Mouse (Mus musculus) Muller cell, postnatal 12 days (primary cell): ENCODE measurements around the gene B4galt3.
A peak's percentile ranks its signal among the peaks of the same experiment; 100 is the strongest.

Source experiments
- DNase-seq: peaks from one replicate; pipeline ENCODE4 v3.0.0-alpha.2; 2015; ENCODE audit errors: inconsistent ontology term

B4galt3 gene

DNA sequence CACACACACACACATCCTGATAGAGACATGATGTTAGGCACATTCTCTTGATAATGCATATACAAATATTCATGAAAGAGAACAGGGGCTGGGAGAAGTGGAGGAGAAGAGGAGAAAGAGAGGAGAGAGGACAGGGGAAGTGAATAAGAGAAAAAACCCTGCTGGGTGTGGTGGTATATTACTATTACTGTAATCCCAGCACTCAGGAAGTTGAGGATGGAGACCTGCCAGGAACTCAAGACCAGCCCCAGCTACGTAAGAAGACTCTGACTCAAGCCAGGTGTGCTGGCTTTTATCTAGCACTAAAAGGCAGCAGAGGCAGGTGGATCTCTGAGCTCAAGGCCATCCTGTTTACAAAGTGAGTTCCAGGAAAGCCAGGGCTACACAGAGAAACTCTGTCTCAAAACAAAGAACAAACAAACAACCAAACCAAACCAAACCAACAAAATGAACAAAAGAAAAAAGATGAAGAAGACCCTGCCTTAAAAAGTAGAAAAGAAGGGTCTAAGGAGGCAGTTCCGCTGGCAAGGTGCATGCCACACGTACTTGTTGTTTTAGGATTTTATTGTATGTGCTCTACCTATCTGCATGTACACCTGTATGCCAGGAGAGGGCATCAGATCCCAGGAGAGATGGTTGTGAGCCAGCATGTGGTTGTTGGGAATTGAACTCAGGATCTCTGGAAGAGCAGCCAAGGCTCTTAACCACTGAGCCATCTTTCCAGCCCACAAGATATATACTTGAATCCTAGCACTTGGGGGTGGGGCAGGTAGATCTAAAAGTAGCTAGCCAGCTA is 6.3 kb upstream of the B4galt3 start:
- no peak for DNase-seq

DNA sequence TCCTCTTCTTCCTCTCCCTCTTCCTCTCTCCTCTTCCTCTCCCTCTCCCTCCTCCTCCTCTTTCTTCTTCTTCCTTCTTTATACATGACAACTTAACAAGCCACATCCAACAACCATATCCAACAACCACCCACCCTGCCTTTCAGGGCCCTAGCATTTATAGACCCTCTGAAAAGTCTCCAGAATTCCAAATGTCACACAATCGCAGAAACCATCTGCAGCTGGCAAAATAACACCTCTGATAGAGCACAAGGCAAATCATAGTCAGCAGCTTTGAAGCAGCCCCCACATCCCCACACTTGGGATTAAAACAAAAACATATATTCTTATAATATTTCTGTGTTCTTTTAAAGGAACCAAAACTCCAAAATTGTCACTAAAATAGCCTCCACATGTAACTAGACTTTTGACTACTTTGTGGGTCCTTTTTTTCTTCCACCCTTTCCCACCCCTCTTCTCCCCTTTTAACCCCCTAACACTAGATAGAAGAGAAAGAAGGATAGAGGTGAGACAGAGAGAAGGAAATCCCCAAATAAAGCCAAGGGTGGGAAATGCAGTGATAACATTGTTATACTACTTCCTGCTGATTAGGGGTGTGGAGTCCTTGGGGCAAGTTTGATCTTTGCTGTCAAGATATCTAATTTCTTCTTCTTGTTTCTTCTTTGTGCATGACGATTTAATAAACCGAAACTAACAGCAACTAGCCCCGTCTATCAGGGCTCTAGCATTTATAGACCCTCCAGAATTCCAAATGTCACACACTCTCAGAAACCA is 4.0 kb upstream of the B4galt3 start:
- no peak for DNase-seq

DNA sequence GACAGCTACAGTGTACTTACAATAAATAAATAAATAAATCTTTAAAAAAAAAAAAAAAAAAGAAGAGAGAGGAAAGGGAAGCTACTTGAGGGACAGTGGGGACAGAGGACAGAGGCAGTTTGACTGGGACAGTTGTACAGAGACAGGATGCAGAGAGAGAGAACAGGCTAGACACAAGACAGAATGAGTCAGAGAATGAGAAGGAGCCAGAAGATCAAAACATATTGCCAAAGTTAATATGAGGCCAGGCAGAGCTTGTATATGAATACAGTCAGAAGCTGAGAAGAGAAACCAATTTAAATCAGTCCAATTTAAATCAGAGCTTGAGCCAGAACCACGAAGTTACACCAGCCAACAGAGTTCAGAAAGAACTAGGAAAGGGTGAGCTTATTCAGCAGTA is 1.8 kb upstream of the B4galt3 start:
- DNase-seq: no peak

DNA sequence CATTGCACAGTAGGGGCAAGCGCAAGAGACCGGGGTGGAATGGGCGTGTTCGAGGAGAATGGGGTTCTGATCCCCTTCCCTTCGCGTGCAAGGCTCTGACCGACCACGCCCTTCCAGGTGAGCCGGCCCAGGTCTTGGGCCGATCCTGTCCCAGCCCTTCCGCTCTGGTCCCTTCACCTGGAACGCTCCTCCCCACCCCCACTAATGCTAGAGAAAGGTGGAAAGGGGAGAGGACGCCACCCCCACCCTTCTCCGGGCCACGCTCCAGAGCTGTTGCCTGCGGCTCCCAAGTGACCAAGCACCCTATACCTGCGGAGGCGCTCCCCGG is 409 bp downstream of the B4galt3 start:
- peak; percentile 16 for DNase-seq

DNA sequence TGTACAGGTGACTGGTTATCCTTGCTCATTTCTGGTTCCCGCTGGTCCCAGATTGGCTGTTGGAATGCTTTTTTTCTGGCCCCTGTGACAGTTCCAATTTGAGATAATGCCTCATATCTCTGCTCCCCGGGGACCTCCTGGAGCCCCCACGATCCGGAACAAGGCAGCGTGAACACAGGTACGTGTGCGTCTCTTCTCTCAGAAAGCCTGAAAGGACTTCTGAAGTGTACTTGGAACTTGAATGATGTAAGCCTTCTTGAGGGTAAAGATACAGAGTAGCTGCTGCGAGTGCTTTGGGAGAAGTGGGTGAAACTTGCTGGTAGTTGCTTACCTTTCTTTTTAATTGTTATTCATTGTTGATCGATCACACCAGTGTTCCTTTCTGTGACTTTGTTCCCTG is 1.1 kb downstream of the B4galt3 start:
- no peak for DNase-seq

DNA sequence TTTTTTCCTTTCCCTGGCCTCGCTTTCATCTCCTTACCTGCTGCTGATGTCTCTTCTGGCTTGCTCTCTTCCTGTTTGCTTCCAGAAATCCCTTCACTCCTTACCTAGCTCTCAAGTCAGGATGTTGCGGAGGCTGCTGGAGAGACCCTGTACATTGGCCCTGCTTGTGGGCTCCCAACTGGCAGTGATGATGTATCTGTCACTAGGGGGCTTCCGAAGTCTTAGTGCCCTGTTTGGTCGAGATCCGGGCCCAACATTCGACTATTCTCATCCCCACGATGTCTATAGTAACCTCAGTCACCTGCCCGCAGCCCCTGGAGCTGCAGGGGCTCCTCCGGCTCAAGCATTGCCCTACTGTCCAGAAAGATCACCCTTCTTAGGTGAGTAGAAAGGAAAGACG is 1.5 kb downstream of the B4galt3 start:
- DNase-seq: no peak

DNA sequence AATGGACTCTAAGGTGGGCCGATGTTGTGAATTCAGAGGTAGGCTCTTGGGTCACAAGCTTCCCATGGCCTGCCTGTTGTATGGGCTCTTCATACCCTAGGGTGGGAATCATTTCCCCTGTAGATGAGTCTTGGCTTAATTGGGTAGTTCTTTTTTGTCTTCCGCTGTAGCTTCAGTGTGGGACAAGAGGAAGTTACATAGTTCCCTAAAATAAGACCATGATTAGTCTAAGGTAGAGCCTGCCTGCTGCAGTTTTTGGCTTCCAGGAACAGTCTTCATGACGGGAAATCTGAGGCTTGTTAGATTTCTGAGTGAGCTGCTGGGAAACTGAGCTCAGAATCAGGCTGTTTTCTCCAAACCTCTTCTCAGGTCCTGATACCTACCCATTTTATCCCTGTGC is 2.0 kb downstream of the B4galt3 start:
- DNase-seq: no peak

DNA sequence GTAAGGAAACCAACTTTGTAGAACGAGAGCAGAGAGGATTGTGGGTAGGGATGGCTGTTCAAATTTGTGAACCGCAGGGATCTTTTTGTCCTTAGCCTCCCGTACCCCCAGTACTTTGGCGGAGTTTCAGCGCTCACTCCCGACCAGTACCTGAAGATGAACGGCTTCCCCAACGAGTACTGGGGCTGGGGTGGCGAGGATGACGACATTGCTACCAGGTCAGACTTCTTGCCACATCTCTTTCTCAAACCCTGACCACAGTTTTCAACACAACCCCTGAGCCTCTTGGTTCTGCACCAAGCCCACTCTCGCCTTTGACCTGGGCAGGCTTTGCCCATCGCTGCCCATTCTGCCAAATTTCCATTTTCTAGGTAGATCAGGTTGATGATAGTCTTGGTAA is 4.0 kb downstream of the B4galt3 start:
- no peak for DNase-seq

DNA sequence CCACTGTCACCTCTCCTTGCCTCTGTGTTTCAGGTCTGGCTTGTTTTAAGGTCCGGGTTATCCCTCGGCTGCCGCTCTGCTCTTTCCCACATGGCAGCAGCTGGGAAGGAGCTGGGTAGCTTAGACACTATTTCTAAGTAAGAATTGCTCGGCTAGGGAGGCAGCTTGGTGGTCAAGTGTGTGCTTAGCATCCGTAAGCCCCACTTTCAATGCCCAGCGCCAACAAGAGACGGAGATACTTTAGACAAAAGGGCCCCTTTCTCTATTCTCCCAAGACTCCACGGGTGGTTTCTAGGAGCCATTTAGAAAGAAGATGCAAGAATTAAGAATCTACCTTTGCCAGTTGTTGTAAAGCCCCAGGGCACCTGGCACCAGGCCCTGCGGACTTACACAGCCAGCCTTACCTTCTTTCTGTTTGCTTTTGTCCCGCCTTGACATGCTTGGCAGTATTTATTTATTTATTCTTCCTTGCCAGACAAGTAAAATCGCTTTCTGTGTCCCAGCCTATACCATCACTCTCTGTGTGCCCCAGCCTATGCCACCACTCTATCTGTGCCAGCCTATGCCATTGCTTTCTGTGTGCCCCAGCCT is 5.1 kb downstream of the B4galt3 start:
- DNase-seq: no peak

DNA sequence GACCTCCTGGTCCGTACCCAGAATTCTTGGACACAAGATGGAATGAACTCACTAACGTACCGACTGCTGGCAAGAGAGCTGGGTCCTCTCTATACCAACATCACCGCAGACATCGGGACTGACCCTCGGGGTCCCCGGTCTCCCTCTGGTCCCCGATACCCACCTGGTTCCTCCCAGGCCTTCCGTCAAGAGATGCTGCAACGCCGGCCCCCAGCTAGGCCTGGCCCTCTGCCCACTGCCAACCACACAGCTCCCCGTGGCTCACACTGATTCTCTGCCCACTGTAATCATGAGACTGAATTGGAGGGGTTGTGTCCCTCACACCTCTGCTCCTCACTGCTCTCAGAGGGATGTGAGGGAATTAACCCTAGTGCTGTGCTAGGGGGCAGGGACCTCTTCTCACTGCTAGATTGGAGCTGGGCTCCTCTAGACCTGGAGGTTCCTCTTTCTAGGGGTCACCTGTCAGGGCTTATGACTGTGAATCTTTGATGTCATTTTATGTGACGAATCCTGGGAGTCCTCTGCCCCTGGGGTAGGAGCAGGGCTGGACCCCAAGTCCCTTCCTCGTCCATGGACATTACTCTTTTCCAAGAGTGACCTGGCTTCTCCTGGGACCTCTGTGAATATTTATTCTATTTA is 6.1 kb downstream of the B4galt3 start:
- no peak for DNase-seq

DNA sequence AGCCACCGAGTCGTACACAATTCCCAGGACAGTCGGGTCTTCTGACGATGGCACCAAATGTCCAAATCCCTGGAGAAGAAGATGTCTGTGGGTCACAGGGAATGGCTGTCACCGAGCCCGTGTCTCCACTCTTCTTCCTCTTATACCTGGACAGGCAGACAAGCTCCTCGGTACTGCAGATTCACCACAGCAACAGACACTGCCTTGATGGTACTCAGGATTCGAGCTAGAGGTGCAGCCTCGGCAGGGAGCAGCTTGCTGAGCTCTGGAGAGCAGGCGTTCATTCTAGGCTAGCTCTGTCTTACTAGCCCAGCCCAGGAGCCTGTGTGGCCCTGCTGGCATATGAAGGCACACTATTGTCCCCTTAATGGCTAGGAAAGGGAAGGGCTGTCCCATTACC is 7.6 kb downstream of the B4galt3 start:
- no peak for DNase-seq

DNA sequence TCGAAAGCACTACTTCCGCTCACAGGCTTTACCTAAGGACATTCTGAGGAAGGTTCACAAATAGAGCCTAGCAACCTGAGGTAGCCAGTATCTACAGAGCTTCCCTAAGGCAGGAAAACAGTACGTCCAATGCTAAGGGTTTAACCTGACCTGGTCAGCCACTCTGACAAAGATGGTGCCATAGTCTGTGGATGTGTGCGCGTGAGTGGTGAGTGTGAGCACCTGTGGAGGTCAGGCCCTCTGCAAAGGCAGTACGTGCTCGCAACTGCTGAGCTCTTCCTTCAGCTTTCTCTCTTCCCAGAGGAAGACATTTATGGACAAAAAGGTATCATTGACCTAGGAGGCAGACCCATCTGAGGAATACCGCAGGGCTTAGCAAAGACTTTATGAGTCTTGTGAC is 8.3 kb downstream of the B4galt3 start:
- no peak for DNase-seq

DNA sequence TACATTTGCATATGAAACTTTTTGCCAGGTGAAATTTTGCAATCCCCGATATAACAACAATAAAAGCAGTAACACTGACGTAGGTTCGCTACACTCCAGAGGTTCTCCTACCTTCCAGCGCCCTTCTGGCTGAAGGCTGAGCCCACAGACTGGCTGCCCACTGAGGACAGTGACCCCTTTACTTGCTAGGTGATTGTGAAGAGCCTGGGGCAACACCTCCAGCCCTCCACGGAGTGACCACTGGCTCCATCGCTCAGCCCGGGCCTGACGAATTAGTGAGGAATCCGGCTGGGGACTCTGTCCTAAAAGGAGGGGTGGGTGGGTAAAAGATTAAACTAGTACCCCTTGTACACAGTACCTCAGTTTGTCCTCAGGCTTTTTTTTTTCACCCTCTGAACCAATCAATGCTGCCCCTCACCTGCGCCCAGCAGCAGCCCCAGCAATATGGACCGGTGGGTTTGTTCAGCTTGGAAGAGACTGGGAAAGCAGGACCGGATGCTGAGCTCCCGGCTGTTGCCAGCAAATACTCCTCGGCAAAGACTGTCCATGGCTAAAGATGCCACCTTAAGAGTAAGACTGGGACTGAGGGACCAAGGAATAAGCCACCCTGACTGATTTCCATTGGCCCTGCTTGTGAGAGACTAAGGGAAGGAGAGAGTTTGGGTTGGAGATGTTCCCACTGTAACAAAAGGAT is 9.0 kb downstream of the B4galt3 start:
- DNase-seq: no peak

DNA sequence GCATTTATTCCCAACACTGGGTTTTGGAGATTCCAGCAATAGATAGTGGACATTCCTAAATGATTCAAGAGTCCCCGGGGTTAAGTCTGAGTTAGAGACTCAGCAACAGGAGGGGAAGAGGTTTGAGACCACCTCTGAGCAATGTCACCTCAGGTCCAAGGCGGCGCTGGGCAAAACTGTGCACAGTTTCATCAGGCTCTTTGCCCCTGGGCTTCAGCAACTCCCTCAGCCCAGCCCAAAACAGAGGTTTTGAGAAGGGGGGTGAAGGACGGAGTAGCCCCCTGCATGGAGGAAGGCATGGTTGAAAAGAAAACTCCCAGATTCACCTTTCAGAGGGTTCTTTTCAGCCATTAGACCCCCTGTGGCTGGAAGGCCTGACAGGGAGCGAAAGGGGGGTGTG is 9.6 kb downstream of the B4galt3 start:
- DNase-seq: no peak

DNA sequence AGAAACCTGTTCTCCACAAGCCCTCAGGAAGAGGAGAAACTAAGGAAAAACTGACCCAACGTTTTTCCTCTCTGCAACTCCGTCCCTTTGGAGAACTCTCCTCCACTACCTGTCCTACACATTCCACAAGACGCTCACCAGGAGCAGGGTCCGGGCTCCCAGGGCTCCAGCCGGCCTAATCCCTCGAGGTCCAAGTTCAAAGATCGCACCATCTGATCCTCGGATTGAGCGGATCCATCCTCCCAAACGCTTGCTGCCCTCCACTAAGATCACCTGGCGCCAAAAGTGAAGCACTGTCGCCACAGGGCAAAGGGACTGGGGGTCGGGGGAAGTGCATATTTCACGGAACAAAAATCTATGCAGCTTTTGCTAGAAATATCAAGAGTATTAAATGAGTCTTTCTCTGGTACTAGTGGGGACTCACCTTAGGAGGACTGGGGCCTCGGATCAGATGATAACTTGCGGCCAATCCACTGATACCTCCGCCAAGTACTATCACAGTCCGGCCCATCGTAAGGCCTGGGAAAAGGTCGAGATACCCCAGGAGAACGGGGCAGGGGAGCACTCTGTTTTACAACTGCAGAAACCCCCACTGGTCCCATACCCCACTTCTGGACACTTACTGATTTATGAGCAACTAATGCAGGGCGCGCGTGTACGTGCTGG is 10.3 kb downstream of the B4galt3 start:
- DNase-seq: no peak

DNA sequence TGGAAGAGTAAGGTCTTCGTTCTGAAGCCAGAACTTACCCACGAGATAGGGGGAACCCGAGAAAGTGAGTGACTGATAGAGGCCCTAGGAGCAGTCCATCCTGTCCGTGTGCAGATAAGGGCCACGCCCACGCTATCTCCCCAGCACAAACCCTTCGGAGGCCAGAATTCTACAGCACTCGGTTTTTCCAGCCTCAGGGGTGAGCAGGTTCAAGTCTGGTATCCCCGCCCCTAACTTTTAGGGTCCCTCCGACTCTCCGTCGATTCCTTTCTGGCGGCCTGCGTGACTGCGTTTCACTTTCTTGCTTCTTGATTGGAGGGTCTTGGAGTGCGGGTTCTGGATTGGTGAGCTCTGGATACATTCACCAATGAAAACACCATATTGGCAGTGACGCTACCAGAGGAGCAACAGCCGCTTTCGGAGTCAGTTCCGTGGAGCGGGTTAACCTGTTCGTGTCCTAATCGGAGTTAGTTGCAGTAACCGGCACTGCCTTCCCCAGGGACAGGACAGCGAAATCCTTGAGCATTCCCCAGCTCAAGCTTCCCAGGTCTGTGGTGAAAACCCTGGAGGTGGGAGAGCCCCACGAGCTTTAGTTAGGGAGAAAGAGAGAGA is 10.9 kb downstream of the B4galt3 start, which contains the start of gene Ppox:
Ppox (minus strand) TSS at position 271 of the 612 bp plus-strand sequence.
- DNase-seq: peak; percentile 94

DNA sequence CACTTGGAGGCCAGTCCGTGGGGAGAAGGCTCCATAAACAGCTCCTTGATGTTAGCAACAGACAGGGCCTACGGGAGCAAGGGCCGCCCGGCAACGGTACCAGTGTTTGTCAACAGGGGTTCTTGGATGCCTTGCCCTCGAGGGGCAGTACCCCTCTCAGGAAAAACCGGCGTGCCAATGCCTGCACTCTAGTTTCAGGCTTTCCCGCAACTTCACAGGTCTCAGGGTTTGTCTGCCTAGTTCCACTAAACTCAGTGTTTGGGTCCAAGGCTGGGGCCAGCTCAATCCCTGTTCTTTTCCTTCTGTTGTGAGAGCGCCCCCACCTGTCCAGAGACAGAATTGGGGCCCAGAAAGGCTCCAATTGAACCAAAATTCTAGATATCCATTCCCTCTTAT is 11.4 kb downstream of the B4galt3 start:
- DNase-seq: no peak

DNA sequence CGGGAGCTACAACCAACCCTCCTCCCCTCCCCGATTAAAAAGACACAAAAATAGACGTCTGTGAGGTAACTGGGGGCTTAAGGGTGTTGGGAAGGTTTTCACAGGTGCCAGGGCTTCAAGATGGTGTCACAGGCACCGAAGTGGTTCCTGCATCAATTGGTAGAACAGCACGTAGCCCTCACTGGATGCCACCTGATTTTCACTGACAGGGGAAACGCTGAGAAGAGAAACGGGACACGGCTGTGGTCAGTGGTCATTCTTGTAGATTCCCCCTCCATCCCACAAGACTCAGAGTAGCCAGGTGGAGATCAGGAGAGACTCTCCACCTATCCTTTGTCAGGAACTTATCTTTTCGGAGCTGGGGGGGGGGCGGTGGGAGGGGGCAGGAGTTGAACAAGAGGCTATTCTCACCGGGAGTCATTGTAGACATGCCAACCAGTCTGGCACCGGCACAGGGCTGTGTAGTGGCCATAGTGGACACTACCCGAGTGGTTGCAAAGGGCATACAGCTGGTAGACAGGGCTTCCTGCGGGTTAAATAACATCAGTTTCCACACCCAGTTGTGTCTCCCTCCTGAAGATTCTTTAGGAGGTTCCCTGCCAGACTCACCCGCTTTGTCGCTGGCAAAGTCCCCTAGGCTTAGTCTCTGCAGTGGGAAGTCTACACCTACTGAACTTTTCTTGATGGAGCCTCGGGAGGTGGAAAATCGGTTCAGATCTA is 12.1 kb downstream of the B4galt3 start:
- DNase-seq: no peak

DNA sequence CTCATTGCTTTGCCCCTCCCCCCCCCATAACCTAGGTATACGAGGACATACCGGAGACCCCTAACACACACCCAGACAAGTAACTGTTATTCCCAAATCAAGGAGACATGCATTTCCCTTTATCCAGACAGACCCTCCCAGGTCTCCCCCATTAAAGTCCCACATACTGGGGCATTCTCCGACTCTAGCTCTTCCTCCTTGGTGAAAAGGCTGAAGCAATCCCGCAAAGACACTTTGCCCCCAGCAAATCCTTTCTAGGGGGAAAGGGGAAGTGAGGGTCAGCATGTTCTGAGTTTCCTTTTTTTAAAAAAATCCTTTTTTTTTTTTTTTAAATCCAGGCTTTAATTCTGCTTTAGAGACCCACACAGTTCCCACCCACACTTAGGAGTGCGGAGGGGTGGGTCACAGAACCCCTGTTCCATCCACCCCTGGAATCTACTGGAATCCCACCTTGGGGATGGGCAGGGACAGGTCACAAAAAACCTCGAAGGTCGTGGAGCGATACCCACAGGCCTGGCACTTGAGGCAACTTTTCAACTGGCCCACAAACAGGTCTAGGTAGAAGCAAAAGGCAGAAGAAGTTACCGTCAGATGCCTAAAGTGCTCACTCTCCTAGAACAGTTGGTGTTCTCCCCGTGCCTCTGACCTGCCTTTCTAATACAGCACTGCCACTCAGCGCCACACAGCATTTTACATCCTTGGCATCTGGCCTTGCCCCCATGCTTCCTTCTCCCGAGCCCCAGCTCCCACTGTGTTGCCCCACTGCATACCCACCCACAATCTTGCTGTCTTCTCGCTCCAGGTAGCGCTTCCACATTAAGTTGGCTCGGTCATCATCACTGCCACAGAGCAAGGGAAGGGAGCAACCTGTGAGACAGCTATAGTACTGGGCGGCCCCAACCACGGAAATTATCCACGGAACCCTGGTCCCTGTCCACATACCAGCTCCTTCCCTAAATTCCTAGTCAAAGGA is 13.3 kb downstream of the B4galt3 start:
- DNase-seq: no peak
